Mouse (Mus musculus) intestine, embryonic 16.5 days (tissue): Measurements from ENCODE around the gene Mrpl16. TPM values are rescaled to one million over a fixed set of nuclear protein-coding genes. Genes with fewer than 3 reads are reported as not detected.

Experiments
- ATAC-seq: fragments of 200-750 bp; cut with Nextera tagmentation; 2 replicates; pipeline ENCODE4 v1.8.0; 2017; ENCODE audit warnings: moderate TSS enrichment, moderate library complexity
- H3K27ac ChIP-seq: fragments of 300-500 bp; sonication (generic); 2 replicates; pipeline ENCODE4 v1.5.1; 2014; ENCODE audit warnings: mild to moderate bottlenecking, low read length
- H3K27me3 ChIP-seq: fragments of 300-500 bp; sonication (generic); replicated peaks from 2 replicates; pipeline ENCODE4 v1.6.1; 2014; ENCODE audit warnings: low read length, control low read depth, mixed read lengths; ENCODE audit not compliant: control insufficient read depth, insufficient read depth
- H3K36me3 ChIP-seq: fragments of 300-500 bp; sonication (generic); 2 replicates; pipeline ENCODE4 v1.6.1; 2014; ENCODE audit warnings: low read length, control low read depth; ENCODE audit not compliant: control insufficient read depth, insufficient read depth
- H3K4me1 ChIP-seq: fragments of 300-500 bp; sonication (generic); 2 replicates; pipeline ENCODE4 v1.6.1; 2014; ENCODE audit warnings: low read length, control low read depth, mixed read lengths; ENCODE audit not compliant: control insufficient read depth, insufficient read depth
- H3K4me2 ChIP-seq: fragments of 300-500 bp; sonication (generic); 2 replicates; pipeline ENCODE4 v1.6.1; 2014; ENCODE audit warnings: low read depth, low read length, control low read depth
- H3K4me3 ChIP-seq: fragments of 300-500 bp; sonication (generic); 2 replicates; pipeline ENCODE4 v1.5.1; 2014; ENCODE audit warnings: mild to moderate bottlenecking, low read length
- H3K9ac ChIP-seq: fragments of 300-500 bp; sonication (generic); 2 replicates; pipeline ENCODE4 v1.6.1; 2014; ENCODE audit warnings: low read depth, low read length
- H3K9me3 ChIP-seq: fragments of 300-500 bp; sonication (generic); 2 replicates; pipeline ENCODE4 v1.6.1; 2016; ENCODE audit warnings: low read length, control low read depth; ENCODE audit not compliant: control insufficient read depth
- WGBS: fragments of 180-500 bp; shearing (Covaris S2); extraction: QIAGEN DNeasy Blood & Tissue Kit; methylation state at CpG from one replicate; pipeline ENCODE4 v1.1.7; 2014; 5-methylcytosine and 5-hydroxymethylcytosine counted together
- polyA plus RNA-seq: library from polyadenylated mRNA; unstranded; fragments of >200 nt; fragmentation: Nextera tagmentation; extraction: Ambion mirVana; gene quantifications from 2 replicates; pipeline ENCODE4 v1.2.1, GENCODE M21; 2015

The Mrpl16 gene
- polyA plus RNA-seq, 1 experiment from 2014 or later: 62.2 TPM

DNA sequence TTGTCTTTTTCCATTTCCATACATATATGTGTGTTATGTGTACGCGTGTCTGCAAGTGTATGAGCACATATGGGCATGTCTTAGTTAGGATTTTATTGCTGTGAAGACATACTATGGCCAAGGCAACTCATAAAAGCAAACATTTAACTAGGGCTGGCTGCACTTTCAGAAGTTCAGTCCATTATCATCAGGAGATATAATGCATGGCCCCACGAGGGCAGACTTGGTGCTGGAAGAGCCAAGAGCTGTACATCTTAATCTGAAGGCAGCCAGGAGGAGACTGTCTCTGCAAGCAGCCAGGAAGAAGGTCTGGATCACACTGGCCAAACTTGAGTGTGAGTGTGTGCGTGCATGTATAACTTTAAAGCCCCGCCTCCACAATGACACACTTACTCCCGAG is 24.3 kb downstream of the Mrpl16 start:
- 69% methylated on average over 6 of the region's 6 CpGs for WGBS
- Histone ChIP-seq H3K27me3 (no peaks in the 10 kb centered on the region), H3K4me1 (0 out of 2 replicates have a peak, but pooled peaks cover 7% of the 10 kb centered on the region), H3K4me2 (no peak overlapping the region), H3K36me3 (no peaks in the 10 kb centered on the region), H3K27ac (peak overlapping the region; percentile 79; the same call in 1 of the 2 replicates), H3K4me3 (no peak overlapping the region), H3K9me3 (no peaks in the 10 kb centered on the region), H3K9ac (no peak overlapping the region)
- peak; percentile 88 for ATAC-seq

DNA sequence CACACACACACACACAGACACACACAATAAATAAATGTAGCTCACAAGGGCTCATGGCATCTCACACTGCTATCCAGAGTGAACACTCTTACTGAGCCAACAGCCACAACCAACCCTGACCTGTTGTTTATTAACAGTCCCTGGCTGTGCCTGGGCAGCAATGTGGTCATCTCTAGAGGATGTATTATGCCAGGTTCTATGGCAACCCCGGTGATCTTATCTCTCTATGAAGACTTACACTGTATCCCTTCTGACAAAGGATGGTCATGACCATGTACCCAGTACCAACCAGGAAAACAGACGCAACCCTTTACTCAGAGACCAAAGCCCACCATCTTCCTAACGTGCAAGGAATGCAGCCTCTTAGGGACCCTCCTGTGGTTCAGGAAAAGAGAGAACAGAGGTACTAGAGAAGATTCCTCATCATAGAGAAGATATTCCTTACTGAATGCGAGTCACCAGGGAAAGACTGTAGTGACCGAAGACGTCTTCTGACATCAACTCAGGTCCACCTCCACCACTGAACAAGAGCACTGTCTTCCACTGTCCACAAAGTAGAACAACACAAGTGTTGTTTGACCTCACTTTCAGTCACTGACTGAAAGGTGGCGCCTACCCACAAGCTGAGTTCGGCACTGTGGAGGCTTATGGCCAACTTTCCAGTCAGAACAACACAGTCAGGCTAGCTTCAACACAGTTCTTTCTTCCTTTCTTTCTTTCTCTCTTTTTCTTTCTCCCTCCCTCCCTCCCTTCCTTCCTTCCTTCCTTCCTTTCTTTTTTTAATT is 30.5 kb downstream of the Mrpl16 start:
- Histone ChIP-seq H3K9ac (no peak overlapping the region), H3K4me3 (no peak overlapping the region), H3K27ac (no peak overlapping the region; the same call in 1 of the 2 replicates), H3K4me1 (no peaks in the 10 kb centered on the region), H3K36me3 (no peaks in the 10 kb centered on the region; the same call in 1 of the 2 replicates), H3K9me3 (no peaks in the 10 kb centered on the region), H3K4me2 (no peak overlapping the region), H3K27me3 (no peaks in the 10 kb centered on the region)
- 73% methylated on average over 8 of the region's 8 CpGs for WGBS
- ATAC-seq: peak; percentile 53; the same call in 1 of the 2 replicates

DNA sequence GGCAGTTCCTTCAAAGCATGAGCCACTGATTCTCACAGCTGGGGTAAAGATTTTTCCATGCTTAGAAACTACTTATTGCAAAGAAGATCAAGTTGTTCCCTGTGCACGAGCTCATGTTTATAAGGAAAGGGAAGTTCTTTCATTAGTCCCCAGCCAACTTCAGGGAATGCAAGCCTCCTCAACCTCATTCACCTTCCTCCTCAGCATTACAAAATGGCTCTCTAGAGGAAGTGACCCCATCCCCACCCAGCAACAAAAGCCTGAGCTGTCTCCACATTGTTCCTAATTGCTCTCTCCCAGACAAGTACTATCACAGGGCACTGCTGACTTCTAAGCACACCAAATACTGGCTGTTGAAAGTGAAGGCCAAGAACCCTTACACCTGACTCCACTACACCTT is 34.2 kb downstream of the Mrpl16 start:
- Histone ChIP-seq H3K4me1 (no peaks in the 10 kb centered on the region), H3K36me3 (no peaks in the 10 kb centered on the region; the same call in 1 of the 2 replicates), H3K4me3 (no peak overlapping the region), H3K9me3 (no peaks in the 10 kb centered on the region), H3K9ac (no peak overlapping the region), H3K27me3 (no peaks in the 10 kb centered on the region), H3K27ac (no peak overlapping the region), H3K4me2 (no peak overlapping the region)
- ATAC-seq: no peak
- 57% methylated on average over 1 of the region's 1 CpGs for WGBS

DNA sequence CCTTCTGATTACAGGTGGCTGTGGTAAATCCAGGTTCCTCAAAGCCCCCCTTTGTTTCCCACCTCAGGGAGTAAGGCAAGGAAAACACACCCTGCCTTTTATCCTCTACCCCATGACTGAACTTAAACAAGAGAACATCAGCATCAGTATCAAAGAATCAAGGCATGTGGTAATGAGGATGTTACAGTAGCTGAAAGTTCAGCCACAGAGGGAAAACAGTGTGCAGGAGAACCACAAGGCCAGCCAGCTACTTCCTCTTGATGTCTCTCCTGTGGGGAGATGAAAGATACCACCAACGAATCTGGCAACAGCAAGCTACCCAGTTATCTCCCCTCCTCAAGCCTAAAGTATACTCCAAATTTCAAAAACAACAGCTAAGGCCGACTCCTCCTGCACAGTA is 37.1 kb downstream of the Mrpl16 start:
- H3K27me3 ChIP-seq: no peaks in the 10 kb centered on the region
- no peak overlapping the region for H3K4me3 ChIP-seq
- H3K9me3 ChIP-seq: no peaks in the 10 kb centered on the region
- no peak overlapping the region for H3K27ac ChIP-seq
- no peak for ATAC-seq
- whole genome bisulfite sequencing: 58% methylated on average over 2 of the region's 2 CpGs
- H3K4me1 ChIP-seq: peaks cover 10% of the 10 kb centered on the region
- H3K4me2 ChIP-seq: no peak overlapping the region
- H3K36me3 ChIP-seq: no peaks in the 10 kb centered on the region; the same call in 1 of the 2 replicates
- no peak overlapping the region for H3K9ac ChIP-seq

DNA sequence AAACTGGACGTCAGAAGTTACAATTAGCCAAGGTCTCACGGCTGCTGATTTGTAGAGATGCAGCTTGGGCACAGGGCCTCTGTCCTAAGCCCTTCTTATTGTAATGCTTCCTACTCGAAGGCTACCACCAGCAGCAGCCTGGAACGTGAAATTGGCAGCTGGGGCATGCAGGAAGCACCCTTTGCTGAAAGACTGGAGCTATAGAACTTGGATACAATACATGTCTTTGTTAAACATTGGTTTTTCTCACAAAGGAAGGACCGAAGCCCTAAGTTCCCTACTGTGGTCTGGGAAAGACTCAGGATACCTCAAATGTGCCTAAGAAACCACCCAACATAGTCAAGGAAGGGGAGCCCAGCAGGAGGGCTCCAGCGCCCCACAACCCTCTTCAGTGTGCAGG is 37.6 kb downstream of the Mrpl16 start:
- Histone ChIP-seq H3K9me3 (no peaks in the 10 kb centered on the region), H3K36me3 (no peaks in the 10 kb centered on the region; the same call in 1 of the 2 replicates), H3K4me2 (no peak overlapping the region), H3K4me3 (no peak overlapping the region), H3K9ac (no peak overlapping the region), H3K4me1 (peaks cover 12% of the 10 kb centered on the region), H3K27me3 (no peaks in the 10 kb centered on the region), H3K27ac (no peak overlapping the region)
- WGBS: 69% methylated on average over 6 of the region's 6 CpGs
- ATAC-seq: no peak

DNA sequence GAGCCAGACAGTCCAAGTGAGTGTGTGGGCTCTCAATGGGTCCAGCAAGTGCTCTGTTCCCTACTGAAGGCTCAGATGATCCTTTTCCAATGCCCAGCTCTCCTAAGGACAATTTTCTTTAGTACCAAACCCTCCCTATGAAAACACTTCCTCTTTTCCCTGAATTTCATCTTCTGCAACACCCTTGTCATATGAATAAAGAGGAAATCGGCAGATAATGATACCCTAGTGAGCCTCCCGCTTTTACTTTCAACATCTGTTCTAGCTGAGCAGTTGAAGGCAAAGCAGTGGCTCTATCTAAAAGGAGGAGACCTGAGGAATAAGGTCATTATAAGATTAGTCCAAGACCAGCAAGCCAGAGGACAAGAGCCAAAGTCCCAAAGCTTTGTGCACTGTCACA is 38.3 kb downstream of the Mrpl16 start:
- no peak for ATAC-seq
- Histone ChIP-seq H3K27ac (no peak overlapping the region), H3K4me3 (no peak overlapping the region), H3K36me3 (no peaks in the 10 kb centered on the region), H3K4me2 (no peak overlapping the region), H3K27me3 (no peaks in the 10 kb centered on the region), H3K4me1 (peaks cover 14% of the 10 kb centered on the region), H3K9ac (no peak overlapping the region), H3K9me3 (no peaks in the 10 kb centered on the region)
- 87% methylated on average over 2 of the region's 2 CpGs for WGBS

DNA sequence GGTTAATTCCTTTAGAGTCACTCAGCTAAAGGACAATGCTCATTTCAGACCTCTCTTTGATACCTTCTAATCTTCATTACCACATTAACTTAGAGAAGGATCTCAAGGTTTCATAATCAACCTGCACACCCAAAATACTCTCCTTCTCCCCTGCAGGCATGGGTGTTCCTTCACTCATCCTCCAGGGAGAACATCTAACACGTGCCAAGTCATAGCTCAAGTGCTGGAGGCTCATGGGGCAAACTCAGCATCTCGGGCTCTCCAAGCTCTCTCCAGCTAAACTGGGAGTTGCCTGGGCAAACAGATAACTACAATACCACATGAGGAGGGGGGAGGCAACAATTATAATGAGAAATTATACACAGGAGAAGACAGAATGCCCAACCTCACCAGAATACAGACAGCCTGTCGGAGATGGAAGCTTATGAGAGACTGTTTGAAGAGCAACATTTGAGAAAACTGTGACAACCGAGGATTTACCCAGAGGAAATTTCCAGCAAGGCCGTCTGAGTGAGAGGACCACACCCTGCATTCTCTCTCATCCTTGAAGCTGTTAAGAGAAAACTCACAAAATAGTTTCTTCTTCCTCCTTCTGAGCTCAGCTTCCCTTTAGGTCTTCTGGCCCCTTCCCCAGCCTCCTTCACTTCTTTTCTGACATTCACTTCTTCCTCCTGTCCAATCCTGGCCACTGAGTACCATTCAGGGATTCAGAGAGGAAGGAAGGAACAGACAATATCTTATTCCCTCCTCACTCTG is 40.0 kb downstream of the Mrpl16 start:
- Histone ChIP-seq H3K36me3 (no peaks in the 10 kb centered on the region), H3K27me3 (no peaks in the 10 kb centered on the region), H3K4me2 (no peak overlapping the region), H3K9me3 (no peaks in the 10 kb centered on the region), H3K4me3 (no peak overlapping the region), H3K27ac (no peak overlapping the region), H3K4me1 (peaks cover 24% of the 10 kb centered on the region), H3K9ac (no peak overlapping the region)
- ATAC-seq: no peak
- WGBS: 64% methylated on average over 5 of the region's 5 CpGs

DNA sequence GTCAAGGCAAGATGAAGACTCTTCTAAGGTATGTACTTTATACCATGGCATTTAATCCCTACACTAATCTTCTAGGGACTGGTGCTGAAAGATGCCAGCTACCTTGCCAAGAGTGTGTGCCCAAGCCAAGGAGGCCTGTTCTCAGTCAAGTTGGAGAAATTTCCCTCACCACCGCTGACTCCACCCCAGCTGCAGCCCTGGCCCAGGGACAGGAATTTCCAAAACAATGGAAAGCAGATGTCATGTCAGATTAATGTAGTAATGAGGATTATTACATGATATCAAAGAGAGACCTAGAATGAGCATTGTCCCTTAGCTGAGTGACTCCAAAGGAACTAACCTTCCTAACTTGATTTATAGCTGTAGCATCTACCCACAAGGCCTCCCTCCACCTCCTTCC is 40.7 kb downstream of the Mrpl16 start:
- no peak for ATAC-seq
- Histone ChIP-seq H3K4me3 (no peak overlapping the region), H3K4me1 (peaks cover 27% of the 10 kb centered on the region), H3K27ac (no peak overlapping the region), H3K9me3 (no peaks in the 10 kb centered on the region), H3K36me3 (no peaks in the 10 kb centered on the region), H3K27me3 (no peaks in the 10 kb centered on the region), H3K9ac (no peak overlapping the region), H3K4me2 (no peak overlapping the region)
- 63% methylated on average over 1 of the region's 1 CpGs for WGBS

DNA sequence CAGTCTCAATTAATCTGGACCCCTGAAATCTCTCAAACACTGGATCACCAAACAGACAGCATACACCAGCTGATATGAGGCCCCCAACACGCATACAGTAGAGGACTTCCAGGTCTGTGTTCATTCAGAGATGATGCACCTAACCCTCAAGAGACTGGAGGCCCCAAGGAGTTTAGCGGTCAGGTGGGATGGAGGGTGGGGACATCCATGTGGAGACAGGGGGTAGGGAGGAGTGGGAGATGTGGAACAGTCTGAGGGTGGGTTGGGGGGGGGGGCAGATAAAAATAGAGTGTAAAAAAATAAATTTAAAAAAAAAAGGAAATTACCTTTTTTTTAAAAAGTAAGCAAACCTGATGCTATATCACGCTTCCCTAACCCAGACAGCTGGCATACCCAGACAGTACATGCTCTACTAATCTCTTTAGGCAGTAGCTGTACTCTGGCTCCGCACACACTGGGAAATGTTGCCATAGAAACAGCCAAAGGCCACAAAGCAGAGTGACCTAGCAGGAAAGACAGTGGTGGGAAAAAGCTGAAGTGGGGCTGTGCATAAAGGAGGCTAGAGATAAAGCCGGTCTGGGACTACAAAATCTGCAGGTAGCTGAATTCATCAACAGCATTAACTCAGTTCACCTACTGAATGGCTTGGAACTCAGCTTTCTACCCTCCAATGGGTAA is 41.6 kb downstream of the Mrpl16 start:
- peak; percentile 79 for ATAC-seq
- Histone ChIP-seq H3K4me2 (no peak overlapping the region), H3K36me3 (no peaks in the 10 kb centered on the region), H3K27me3 (no peaks in the 10 kb centered on the region), H3K4me3 (no peak overlapping the region), H3K27ac (peak overlapping the region; percentile 14; the same call in 1 of the 2 replicates), H3K9me3 (no peaks in the 10 kb centered on the region), H3K9ac (no peak overlapping the region), H3K4me1 (peaks cover 32% of the 10 kb centered on the region)
- WGBS: 39% methylated on average over 5 of the region's 5 CpGs
